Mouse (Mus musculus): ENCODE measurements around the gene Actn4. TPM values are rescaled to one million over a fixed set of nuclear protein-coding genes. Genes with fewer than 3 reads are reported as not detected.
"Not testable (repeated sequence)": the region's sequence is repeated elsewhere in the genome, so short reads cannot be mapped to it uniquely, and the experiment has no call there.

Gene Actn4
- polyA plus RNA-seq, 1 experiment from 2014 or later: 216 TPM

GRCm38 (mm10) chr7:28903778-28904177 lies 58.4 kb downstream of the Actn4 start:
- peaks cover 100% of the 10 kb centered on the region for H3K36me3 ChIP-seq
- no peak for DNase-seq (ENCODE audit: low spot score)
- H3K27me3 ChIP-seq (ENCODE audit: insufficient read depth, poor library complexity, severe bottlenecking): no peaks in the 10 kb centered on the region
- no peaks in the 10 kb centered on the region for H3K9me3 ChIP-seq
- no peak overlapping the region for H3K4me3 ChIP-seq
- no peak overlapping the region for H3K27ac ChIP-seq
- no peaks in the 10 kb centered on the region for H3K4me1 ChIP-seq (replicated peaks)
- 89% methylated on average over 10 of the region's 10 CpGs for WGBS

DNA sequence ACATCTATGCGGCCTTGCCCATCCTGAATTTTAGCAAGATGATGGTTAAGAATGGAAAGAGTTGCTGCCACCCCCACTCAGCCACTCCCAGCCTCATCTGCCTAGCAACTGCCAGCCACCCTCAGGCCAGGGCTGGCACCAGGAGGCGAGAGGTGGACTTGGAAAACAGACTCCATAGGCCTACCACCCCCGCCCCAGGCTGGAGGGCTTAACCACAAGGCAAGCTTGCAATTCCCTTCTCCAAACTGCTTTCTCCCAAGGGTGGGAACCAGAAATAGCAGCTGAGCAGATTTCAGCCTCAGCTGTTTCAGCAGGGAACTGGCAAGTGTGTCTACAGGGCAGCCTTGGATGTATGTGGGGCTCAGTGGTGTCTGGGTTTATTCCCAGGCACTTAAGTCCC lies 59.3 kb downstream of the Actn4 start:
- Histone ChIP-seq H3K36me3 (peaks cover 100% of the 10 kb centered on the region), H3K4me1 (replicated peaks) (no peaks in the 10 kb centered on the region), H3K27me3 (ENCODE audit: insufficient read depth, poor library complexity, severe bottlenecking) (no peaks in the 10 kb centered on the region), H3K9me3 (no peaks in the 10 kb centered on the region), H3K4me3 (no peak overlapping the region), H3K27ac (no peak overlapping the region)
- DNase-seq (ENCODE audit: low spot score): no peak
- WGBS: 95% methylated on average over 3 of the region's 3 CpGs

DNA sequence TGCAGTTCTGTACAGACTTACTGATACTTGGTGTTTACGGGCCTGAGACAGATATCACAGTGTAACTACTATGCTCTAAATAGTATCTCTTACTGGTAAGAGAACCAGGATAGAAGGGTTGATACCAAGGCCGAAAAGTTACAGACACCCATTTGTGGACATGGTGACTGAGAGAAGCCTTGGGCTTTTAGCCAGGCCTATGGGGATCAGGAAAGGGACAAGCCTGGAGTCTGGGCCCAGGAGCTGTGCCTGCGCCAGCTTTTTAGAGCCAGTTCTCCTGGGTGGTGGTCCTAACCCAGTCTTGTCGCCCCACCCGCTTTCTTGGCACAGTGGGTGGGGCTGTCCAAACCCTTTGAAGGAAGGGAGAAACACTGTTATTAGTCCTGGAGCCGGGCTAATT lies 60.0 kb downstream of the Actn4 start:
- Histone ChIP-seq H3K4me1 (replicated peaks) (no peaks in the 10 kb centered on the region), H3K4me3 (no peak overlapping the region), H3K27ac (no peak overlapping the region), H3K27me3 (ENCODE audit: insufficient read depth, poor library complexity, severe bottlenecking) (no peaks in the 10 kb centered on the region), H3K9me3 (no peaks in the 10 kb centered on the region), H3K36me3 (peaks cover 100% of the 10 kb centered on the region)
- DNase-seq (ENCODE audit: low spot score): no peak
- WGBS: 93% methylated on average over 6 of the region's 6 CpGs

DNA sequence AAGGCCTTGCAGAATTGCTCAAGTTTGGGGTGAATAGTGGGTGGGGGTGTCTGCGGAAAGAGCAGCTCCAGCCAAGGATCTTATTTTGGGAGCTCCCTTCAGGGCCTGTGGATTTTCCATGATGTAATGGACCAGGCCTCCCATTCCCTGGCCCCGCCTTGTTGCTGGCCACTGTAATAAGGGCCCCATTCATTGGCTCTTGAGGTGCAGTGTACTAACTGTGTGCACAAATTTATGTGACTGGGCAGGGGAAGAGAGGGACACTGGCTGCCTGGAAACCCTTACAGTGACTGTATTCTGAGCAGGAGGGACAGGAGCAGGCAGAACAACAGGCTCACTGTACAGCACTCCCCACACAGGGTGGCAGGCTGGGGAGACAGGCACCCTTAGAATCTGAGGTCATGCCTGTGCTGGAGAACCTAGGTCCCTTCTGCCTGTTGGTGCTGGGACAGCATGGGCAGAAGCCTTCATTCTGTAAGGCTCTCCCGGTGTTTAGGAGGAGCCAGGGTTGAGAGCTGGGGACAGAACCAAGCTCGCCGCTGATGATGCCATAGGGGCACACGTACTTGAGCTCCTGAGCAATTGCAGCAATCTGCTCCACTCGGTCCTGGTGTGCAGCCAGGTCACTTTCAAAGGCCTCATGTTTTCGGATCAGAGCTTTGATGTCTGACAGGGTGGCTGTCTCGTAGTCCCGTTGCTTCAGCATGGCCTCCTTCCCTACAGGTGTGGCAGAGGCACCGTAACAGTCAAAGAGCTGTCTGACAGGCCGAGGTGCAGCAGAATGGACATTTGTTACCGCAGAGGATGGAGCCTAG lies 60.6 kb downstream of the Actn4 start:
- no peak for DNase-seq (ENCODE audit: low spot score)
- Histone ChIP-seq H3K4me3 (no peak overlapping the region), H3K27ac (no peak overlapping the region), H3K4me1 (replicated peaks) (no peaks in the 10 kb centered on the region), H3K36me3 (peaks cover 100% of the 10 kb centered on the region), H3K9me3 (no peaks in the 10 kb centered on the region), H3K27me3 (ENCODE audit: insufficient read depth, poor library complexity, severe bottlenecking) (no peaks in the 10 kb centered on the region)
- 94% methylated on average over 13 of the region's 13 CpGs for WGBS

- no peak for DNase-seq (ENCODE audit: low spot score)
These were observed 62.2 kb downstream of the Actn4 start for GRCm38 (mm10) chr7:28899972-28900371.

GRCm38 (mm10) chr7:28897661-28898060 lies 64.5 kb downstream of the Actn4 start:
- Histone ChIP-seq H3K4me3 (no peak overlapping the region), H3K36me3 (peaks cover 98% of the 10 kb centered on the region), H3K4me1 (replicated peaks) (peaks cover 16% of the 10 kb centered on the region), H3K27me3 (ENCODE audit: insufficient read depth, poor library complexity, severe bottlenecking) (no peaks in the 10 kb centered on the region), H3K9me3 (no peaks in the 10 kb centered on the region), H3K27ac (no peak overlapping the region)
- 92% methylated on average over 6 of the region's 6 CpGs for WGBS
- DNase-seq (ENCODE audit: low spot score): no peak

More at GRCm38 (mm10) chr7:28899972-28900371, 62.2 kb downstream of the Actn4 start:
- Histone ChIP-seq H3K4me3 (no peak overlapping the region), H3K27ac (no peak overlapping the region), H3K36me3 (peaks cover 100% of the 10 kb centered on the region), H3K4me1 (replicated peaks) (peaks cover 3% of the 10 kb centered on the region), H3K27me3 (ENCODE audit: insufficient read depth, poor library complexity, severe bottlenecking) (no peaks in the 10 kb centered on the region), H3K9me3 (no peaks in the 10 kb centered on the region)
- 88% methylated on average over 4 of the region's 4 CpGs for WGBS

GRCm38 (mm10) chr7:28894942-28895341 lies 67.2 kb downstream of the Actn4 start:
- H3K4me1 ChIP-seq (replicated peaks): peaks cover 16% of the 10 kb centered on the region
- H3K27me3 ChIP-seq (ENCODE audit: insufficient read depth, poor library complexity, severe bottlenecking): peaks cover 10% of the 10 kb centered on the region
- no peaks in the 10 kb centered on the region for H3K9me3 ChIP-seq
- no peak overlapping the region for H3K4me3 ChIP-seq
- 62% methylated on average over 5 of the region's 5 CpGs for WGBS
- H3K27ac ChIP-seq: no peak overlapping the region
- H3K36me3 ChIP-seq: peaks cover 97% of the 10 kb centered on the region
- no peak for DNase-seq (ENCODE audit: low spot score)

DNA sequence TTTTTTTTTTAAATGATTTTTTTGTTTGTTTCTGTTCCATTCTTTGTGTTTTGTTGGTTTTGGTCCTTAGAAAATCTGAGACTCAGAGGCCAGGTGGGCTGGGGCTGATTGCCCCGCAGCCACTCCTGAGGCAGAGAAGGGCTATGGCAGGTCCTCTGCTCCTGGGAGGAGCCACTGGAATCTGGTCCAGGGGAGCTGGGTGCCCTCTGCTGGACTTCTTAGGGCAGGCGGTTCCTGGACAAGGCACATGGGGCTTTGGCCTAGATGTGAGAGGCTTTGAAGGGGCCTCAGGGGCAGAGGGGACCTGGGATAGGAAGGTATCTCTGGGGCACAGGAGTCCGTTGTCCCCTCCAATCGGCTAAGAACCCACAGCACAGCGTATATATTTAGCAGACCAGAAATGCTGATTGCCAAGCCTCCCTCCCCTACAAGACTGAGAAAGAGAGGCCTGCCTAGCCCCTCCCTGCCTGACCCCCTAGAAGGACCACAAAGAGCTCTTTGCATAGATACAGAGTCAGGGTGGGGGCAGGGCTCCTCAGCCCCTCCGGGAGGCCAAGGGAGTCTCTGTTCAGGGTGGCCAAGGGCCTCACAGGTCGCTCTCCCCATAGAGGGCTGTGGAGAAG lies 68.4 kb downstream of the Actn4 start:
- Histone ChIP-seq H3K36me3 (peaks cover 88% of the 10 kb centered on the region), H3K27me3 (ENCODE audit: insufficient read depth, poor library complexity, severe bottlenecking) (peaks cover 22% of the 10 kb centered on the region), H3K27ac (0 out of 2 replicates have a peak overlapping the region, but pooled peaks have one; percentile 35), H3K4me3 (no peak overlapping the region), H3K4me1 (replicated peaks) (peaks cover 20% of the 10 kb centered on the region), H3K9me3 (no peaks in the 10 kb centered on the region)
- WGBS: 61% methylated on average over 7 of the region's 7 CpGs
- peak; percentile 69 for DNase-seq (ENCODE audit: low spot score)

DNA sequence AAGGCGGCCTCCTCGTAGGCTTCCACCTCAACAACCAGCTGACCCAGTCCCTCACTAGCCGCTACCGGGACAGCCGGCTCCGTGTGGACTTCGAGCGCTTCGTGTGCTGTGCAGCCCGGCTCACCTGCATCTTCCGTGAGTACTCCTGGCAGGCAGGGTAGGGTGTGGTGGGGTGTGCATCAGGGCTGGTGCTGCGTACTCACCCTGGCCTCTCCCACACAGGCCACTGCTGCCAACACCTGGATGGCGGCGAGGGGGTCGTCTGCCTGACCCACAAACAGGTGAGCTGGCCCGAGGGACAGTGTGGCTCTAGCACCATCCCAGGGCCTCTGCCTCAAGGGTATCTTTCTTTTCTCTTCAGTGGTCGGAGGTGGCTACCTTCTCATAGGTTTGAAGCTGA lies 69.5 kb downstream of the Actn4 start:
- H3K4me1 ChIP-seq (replicated peaks): peaks cover 27% of the 10 kb centered on the region
- H3K36me3 ChIP-seq: peaks cover 77% of the 10 kb centered on the region
- WGBS: 96% methylated on average over 17 of the region's 17 CpGs
- H3K27ac ChIP-seq: no peak overlapping the region
- H3K27me3 ChIP-seq (ENCODE audit: insufficient read depth, poor library complexity, severe bottlenecking): peaks cover 34% of the 10 kb centered on the region
- DNase-seq (ENCODE audit: low spot score): no peak
- H3K9me3 ChIP-seq: no peaks in the 10 kb centered on the region
- H3K4me3 ChIP-seq: no peak overlapping the region

DNA sequence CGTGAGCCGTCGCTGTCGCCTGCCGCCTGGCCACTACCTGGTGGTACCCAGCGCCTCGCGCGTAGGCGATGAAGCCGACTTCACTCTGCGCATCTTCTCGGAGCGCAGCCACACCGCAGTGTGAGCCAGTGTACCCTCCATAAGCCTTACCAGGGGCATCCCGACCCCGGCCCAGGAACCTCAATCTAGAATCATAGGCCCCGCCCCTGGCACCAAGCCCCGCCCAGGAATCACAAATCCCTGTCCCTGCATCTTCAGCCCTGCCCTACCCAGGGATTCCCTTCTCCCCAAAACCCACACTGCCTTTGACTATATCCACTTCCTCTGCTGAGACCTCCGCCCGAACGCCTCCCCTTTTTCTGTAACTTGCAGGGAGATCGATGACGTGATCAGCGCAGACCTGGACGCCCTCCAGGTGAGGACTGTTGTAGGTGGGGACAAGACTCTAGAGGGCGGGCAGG lies 73.4 kb downstream of the Actn4 start:
- Histone ChIP-seq H3K4me1 (replicated peaks) (peaks cover 12% of the 10 kb centered on the region), H3K4me3 (peak overlapping the region; percentile 47), H3K27me3 (ENCODE audit: insufficient read depth, poor library complexity, severe bottlenecking) (peaks cover 56% of the 10 kb centered on the region), H3K36me3 (peaks cover 38% of the 10 kb centered on the region), H3K27ac (no peak overlapping the region), H3K9me3 (no peaks in the 10 kb centered on the region)
- no peak for DNase-seq (ENCODE audit: low spot score)
- 3% methylated on average over 27 of the region's 27 CpGs for WGBS

GRCm38 (mm10) chr7:28886486-28886885 lies 75.7 kb downstream of the Actn4 start:
- no peak overlapping the region for H3K4me3 ChIP-seq
- peaks cover 26% of the 10 kb centered on the region for H3K4me1 ChIP-seq (replicated peaks)
- peaks cover 56% of the 10 kb centered on the region for H3K27me3 ChIP-seq (ENCODE audit: insufficient read depth, poor library complexity, severe bottlenecking)
- H3K9me3 ChIP-seq: no peaks in the 10 kb centered on the region
- DNase-seq (ENCODE audit: low spot score): no peak
- 26% methylated on average over 14 of the region's 14 CpGs for whole genome bisulfite sequencing
- no peak overlapping the region for H3K27ac ChIP-seq
- peaks cover 17% of the 10 kb centered on the region for H3K36me3 ChIP-seq

DNA sequence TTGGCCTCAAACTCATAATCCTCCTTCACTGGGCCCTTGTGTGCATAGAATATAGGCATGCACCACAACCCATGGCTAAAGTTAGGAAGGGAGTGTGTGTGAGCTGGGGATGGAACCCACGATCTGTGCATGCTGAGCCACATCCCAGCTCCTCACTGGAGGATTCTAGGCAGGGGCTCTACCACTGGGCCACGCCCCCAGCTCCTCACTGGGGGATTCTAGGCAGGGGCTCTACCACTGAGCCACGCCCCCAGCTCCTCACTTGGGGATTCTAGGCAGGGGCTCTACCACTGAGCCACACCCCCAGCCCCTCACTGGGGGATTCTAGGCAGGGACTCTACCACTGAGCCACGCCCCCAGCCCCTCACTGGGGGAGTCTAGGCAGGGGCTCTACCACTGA lies 78.4 kb downstream of the Actn4 start:
- DNase-seq (ENCODE audit: low spot score); H3K36me3 ChIP-seq; H3K4me3 ChIP-seq; H3K27ac ChIP-seq; H3K9me3 ChIP-seq: not testable (repeated sequence)
- WGBS: 89% methylated on average over 4 of the region's 4 CpGs
- Histone ChIP-seq H3K4me1 (replicated peaks) (peaks cover 36% of the 10 kb centered on the region), H3K27me3 (ENCODE audit: insufficient read depth, poor library complexity, severe bottlenecking) (peaks cover 33% of the 10 kb centered on the region)

DNA sequence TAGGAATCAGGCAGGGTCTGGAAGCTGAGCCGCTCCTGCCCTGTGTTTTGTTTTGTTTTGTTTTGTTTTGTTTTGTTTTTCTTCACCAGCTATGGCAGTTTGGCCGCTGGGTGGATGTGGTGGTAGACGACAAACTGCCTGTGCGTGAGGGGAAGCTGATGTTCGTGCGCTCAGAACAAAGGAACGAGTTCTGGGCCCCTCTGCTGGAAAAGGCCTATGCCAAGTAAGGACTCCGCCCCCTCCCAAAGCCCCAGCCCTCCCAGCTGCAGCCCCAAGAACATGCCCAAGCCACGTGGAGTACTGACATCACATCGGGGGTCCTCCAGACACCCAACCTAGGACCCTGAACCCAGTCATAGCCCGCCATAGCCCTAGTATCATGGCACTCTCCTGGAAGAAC lies 79.1 kb downstream of the Actn4 start:
- no peak for DNase-seq (ENCODE audit: low spot score)
- H3K27me3 ChIP-seq (ENCODE audit: insufficient read depth, poor library complexity, severe bottlenecking): peaks cover 26% of the 10 kb centered on the region
- no peaks in the 10 kb centered on the region for H3K36me3 ChIP-seq
- no peaks in the 10 kb centered on the region for H3K9me3 ChIP-seq
- no peak overlapping the region for H3K27ac ChIP-seq
- WGBS: 79% methylated on average over 11 of the region's 11 CpGs
- peaks cover 29% of the 10 kb centered on the region for H3K4me1 ChIP-seq (replicated peaks)
- H3K4me3 ChIP-seq: no peak overlapping the region

Data from hindbrain, embryonic 10.5 days (tissue).